Mouse (Mus musculus) liver, adult 2 months (tissue): ENCODE data around the gene Hsd3b4.
"Not testable (repeated sequence)": the region's sequence is repeated elsewhere in the genome, so short reads cannot be mapped to it uniquely, and the experiment has no call there.

Experiments used
- CTCF ChIP-seq: fragments of 200-500 bp; IDR thresholded peaks from 2 replicates; pipeline ENCODE4 v1.5.1; 2011; ENCODE audit warnings: low read depth, low read length, control low read depth
- POLR2A ChIP-seq: fragments of 200-500 bp; IDR thresholded peaks from 2 replicates; pipeline ENCODE4 v1.6.1; 2011; ENCODE audit warnings: low read length, control low read depth; ENCODE audit not compliant: insufficient read depth; ENCODE audit errors: extremely low read depth

DNA sequence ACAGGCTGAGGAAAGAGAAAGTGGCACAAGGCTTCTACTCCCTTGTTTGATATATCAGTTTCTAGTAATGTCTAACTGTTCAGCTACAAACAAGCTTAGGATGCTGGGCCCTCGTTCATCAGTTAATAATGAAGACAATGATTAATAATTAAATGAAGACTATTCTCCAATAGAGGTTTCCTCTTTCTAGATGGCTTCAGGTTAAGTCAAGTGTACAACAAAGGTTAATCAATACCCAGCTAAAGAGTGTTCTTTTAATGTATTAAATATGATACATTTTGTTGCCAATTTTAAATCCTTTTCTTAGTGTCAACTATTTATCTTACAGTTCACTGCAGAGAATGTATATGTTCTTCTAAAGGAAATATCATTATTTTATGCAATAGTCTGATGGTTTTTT is 53.3 kb downstream of the Hsd3b4 start, which contains the start of gene Gm4450:
- TF ChIP-seq CTCF, POLR2A: not testable (repeated sequence)
